Mouse (Mus musculus) olfactory bulb, adult 2 months (tissue): ENCODE data around the gene Gm49721.
"Not testable (repeated sequence)": the region's sequence is repeated elsewhere in the genome, so short reads cannot be mapped to it uniquely, and the experiment has no call there.

Experiments used
- CTCF ChIP-seq: fragments of 200-500 bp; IDR thresholded peaks from 2 replicates; pipeline ENCODE4 v1.5.1; 2012; ENCODE audit warnings: low read depth, mild to moderate bottlenecking, low read length, moderate library complexity; ENCODE audit not compliant: insufficient read depth
- POLR2A ChIP-seq: fragments of 200-500 bp; IDR thresholded peaks from 2 replicates; pipeline ENCODE4 v1.6.1; 2012; ENCODE audit warnings: mild to moderate bottlenecking, low read depth, low read length, moderate library complexity; ENCODE audit not compliant: insufficient read depth

DNA sequence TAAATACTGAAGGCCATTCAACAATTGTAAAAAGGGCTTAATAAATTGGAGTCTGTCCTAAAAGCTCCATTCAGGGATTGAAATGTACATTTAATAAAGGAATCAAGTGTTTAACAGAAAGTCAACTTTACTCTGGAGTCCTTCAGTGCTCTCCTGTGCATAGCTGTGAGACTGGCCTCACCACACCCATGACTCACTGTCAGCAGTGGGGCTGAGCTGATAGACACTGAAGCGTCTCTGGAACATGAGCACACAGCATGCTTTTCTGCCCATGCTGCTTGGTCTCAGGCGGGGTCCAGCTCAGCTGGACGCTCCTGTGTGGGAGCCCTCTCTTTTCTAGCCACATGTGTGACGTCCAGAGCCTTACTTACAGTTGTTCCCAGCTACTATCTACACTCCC lies 36.1 kb upstream of the Gm49721 start:
- TF ChIP-seq CTCF, POLR2A: not testable (repeated sequence)
